Mouse (Mus musculus): ENCODE data around the gene Slco6c1. TPM values are rescaled to one million over a fixed set of nuclear protein-coding genes. Genes with fewer than 3 reads are reported as not detected.
A peak's percentile ranks its signal among the peaks of the same experiment; 100 is the strongest.

Slco6c1 gene
- total RNA-seq (2021), result not detected

DNA sequence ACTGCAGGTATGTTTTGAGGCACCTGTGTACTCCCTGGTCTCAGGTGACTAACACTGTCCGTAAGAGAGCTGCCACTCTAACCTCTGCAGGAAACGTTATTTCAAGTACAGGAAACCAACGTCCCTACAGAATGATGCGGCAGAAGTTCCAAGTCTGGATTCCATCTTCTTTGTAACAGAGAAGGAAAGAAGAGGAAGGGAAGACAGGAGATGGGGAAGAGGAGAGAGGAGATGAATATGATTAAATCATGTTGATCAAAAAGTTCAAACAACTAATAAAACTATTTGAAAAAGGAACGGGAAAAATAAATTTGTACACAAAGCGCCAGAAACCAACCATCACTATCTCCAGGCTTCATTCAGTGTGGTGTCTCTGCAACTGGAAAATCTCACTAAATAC is at the start of gene Slco6c1:
Gene Slco6c1 (minus strand): TSS at position 101 of the 400 bp plus-strand sequence.
- intact Hi-C loops (cut with DNase I), result no loop called here
- DNase-seq (ENCODE audit: low spot score in 2 of 2), result no peak

DNA sequence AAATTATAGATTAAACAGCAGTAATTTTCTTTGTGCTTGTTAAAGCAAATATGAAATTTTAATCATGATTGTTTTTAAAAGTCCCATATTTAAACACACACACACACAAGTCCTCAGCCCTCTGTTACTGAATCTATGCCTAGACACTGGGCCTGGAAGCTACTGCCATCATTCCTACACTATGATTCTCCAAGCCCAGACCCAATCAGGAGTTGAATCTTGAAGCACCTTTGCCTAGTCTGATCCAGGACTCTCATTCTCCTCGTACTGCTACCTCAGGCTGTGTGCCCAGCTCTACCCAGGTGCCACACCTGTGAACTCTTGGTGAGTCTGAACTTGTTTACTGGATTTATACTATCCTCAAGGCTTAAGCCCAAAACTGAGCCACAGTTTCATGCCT is 89.1 kb downstream of the Slco6c1 start:
- intact Hi-C loops (cut with DNase I), result loop anchor here (5.0 to 10.0 kb wide), 2 partner anchors 656 to 763 kb away; no protein-coding TSS in a partner anchor
- DNase-seq (ENCODE audit: low spot score in 2 of 2), result no peak

DNA sequence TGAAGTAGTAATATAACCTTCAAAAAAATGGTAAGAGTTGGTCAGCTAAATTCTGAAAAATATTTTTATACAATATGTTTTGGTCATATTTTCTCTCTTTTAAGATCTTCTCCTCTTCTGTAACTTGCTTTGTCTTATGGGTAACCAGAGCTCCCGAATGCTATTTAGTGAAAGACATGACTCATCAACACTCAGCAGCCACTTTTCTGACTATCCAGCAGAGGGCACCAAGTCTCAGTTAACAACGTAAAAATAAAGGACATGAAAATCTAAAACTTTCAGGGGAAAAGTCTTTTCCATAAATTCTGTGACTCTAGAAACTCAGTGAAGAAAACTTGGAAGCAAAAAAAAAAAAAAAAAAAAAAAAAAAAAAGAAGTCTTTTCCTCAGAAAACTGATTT is 89.6 kb downstream of the Slco6c1 start:
- no peak for DNase-seq (ENCODE audit: low spot score in 2 of 2)

DNA sequence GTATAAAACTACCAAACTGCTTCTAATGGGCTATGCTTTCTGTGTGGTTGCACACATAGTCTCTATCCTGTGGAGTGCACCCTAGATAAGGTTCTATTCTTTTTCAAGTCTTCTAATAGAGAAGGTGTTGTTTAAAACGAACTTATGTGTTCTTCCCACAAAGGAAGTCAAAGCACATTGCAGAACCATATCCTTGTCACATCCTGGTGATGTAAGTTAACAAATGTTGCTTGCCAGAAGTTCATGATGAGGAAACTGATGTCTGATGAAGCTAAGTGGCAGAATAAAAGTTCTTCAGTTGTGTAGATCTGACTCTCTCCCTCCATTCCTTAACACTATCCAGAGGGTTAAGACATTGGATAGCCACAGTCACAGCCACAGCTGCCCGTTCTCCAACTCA is 90.1 kb downstream of the Slco6c1 start:
- DNase-seq (ENCODE audit: low spot score in 2 of 2), result no peak
- intact Hi-C loops (cut with DNase I), result loop anchor here (5.0 to 10.0 kb wide), 2 partner anchors 657 to 764 kb away; no protein-coding TSS in a partner anchor

More for the DNA sequence above, 89.6 kb downstream of the Slco6c1 start:
- intact Hi-C loops (cut with DNase I), result loop anchor here (5.0 to 10.0 kb wide), 2 partner anchors 656 to 764 kb away; no protein-coding TSS in a partner anchor

DNA sequence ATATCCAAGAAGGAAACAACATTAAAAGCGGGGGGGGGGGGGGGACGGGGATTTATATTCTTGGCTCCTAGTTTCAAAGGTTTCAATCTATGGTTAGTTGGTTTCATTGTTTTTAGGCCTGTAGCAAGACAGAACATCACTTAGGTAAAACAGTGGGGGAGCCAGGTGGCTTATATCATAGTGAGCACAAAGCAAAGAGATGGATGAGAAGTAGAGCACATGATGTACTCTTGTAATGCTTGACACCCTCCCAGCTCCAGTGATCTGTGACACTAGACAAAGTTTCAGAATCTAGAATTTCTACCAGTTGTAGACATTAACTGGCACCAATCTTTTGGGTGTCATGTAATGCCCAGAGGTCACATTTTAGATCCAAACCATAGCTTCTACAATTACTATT is 106.7 kb downstream of the Slco6c1 start:
- DNase-seq (ENCODE audit: low spot score in 2 of 2), result no peak
- intact Hi-C loops (cut with DNase I), result no loop called here

DNA sequence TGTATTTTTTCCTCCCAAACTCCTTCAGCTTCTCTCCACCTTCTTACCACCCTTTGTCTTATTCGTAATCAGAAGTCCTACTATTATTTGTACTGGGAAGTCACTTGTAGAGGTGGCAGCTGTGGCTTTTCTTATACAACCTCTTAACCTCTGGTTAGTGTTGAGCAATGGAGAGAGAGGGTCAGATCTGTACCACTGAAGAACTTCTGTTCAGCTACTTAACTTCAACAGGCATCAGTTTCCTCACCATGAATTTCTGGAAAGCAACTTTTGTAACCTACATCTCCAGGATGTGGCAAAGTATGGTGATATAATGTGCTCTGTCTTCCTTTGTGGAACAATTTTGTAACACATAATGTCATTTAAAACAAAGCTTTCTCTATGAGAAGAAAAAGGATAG is 108.7 kb downstream of the Slco6c1 start:
- intact Hi-C loops (cut with DNase I), result loop anchor here (2.0 kb wide), 1 partner anchor 173 kb away; no protein-coding TSS in a partner anchor
- no peak for DNase-seq (ENCODE audit: low spot score in 2 of 2)

DNA sequence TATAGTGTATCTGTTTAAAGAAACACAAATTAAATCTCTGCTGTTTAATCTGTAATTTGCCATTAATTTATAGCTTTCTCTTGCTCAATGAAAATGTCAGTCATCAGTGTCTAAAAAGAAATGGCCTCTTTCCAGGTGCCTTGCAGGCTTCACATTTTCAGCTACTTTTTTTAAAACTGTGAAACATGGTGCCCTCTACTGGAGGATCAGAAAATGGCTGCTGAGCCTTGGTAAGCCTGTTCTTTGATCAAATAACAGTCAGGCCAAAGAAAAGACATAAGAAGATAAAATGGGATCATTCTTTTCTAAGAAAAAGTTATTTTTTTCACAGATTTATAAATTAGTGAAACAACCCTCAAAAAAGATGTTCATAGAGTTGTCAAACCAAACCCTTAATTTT is 109.1 kb downstream of the Slco6c1 start:
- intact Hi-C loops (cut with DNase I), result loop anchor here (2.0 kb wide), 1 partner anchor 172 kb away; no protein-coding TSS in a partner anchor
- peak; percentile 24 to 57 for DNase-seq (ENCODE audit: low spot score in 2 of 2)
